Mouse (Mus musculus): ENCODE results near the gene Qser1. TPM values are rescaled to one million over a fixed set of nuclear protein-coding genes. Genes with fewer than 3 reads are reported as not detected.

Gene Qser1
- polyA plus RNA-seq, 1 experiment from 2014 or later, result 2.6 TPM

GRCm38 (mm10) chr2:104848235-104849161, 31.9 kb upstream of the Qser1 start:
- ATAC-seq (ENCODE audit: low FRiP score, low TSS enrichment), result no peak; the same call in 1 of the 2 replicates
- peak; percentile 26 for DNase-seq (ENCODE audit: low spot score)
- no peak for TF ChIP-seq CTCF (IDR thresholded peaks at IDR 0.05; ENCODE audit: low read depth)
- no peak for TF ChIP-seq EP300 (optimal IDR thresholded peaks at IDR 0.05)
- Histone ChIP-seq H3K27ac (replicated peaks) (peak overlapping the region; percentile 75), H3K4me2 (replicated peaks; ENCODE audit: low read depth) (peak overlapping the region; percentile 99), H3K27me3 (ENCODE audit: control insufficient read depth, insufficient read depth, low read length) (no peaks in the 10 kb centered on the region), H3K4me1 (replicated peaks; ENCODE audit: control insufficient read depth, insufficient read depth) (no peaks in the 10 kb centered on the region), H3K4me3 (ENCODE audit: low read depth, low read length) (peak overlapping the region; percentile 56), H3K36me3 (ENCODE audit: control insufficient read depth, insufficient read depth, low read length) (no peaks in the 10 kb centered on the region), H3K9ac (ENCODE audit: low read length) (peak overlapping the region; percentile 65; the same call in 1 of the 2 replicates), H3K9me3 (ENCODE audit: control insufficient read depth, low read length) (no peaks in the 10 kb centered on the region)
- whole genome bisulfite sequencing, result 25% methylated on average over 16 of the region's 16 CpGs

- Histone ChIP-seq H3K27ac (replicated peaks) (no peak overlapping the region), H3K4me2 (replicated peaks; ENCODE audit: low read depth) (no peak overlapping the region), H3K36me3 (ENCODE audit: control insufficient read depth, insufficient read depth, low read length) (no peaks in the 10 kb centered on the region), H3K9ac (ENCODE audit: low read length) (no peak overlapping the region), H3K9me3 (ENCODE audit: control insufficient read depth, low read length) (no peaks in the 10 kb centered on the region), H3K4me1 (replicated peaks; ENCODE audit: control insufficient read depth, insufficient read depth) (no peaks in the 10 kb centered on the region), H3K4me3 (ENCODE audit: low read depth, low read length) (no peak overlapping the region), H3K27me3 (ENCODE audit: control insufficient read depth, insufficient read depth, low read length) (no peaks in the 10 kb centered on the region)
- 42% methylated on average over 2 of the region's 2 CpGs for WGBS
- DNase-seq (ENCODE audit: low spot score), result peak; percentile 45
- peak; percentile 67 for TF ChIP-seq CTCF (IDR thresholded peaks at IDR 0.05; ENCODE audit: low read depth)
- TF ChIP-seq EP300 (optimal IDR thresholded peaks at IDR 0.05), result no peak
- ATAC-seq (ENCODE audit: low FRiP score, low TSS enrichment), result 0 out of 2 replicates have a peak, but pooled peaks have one; percentile 20
Measured at GRCm38 (mm10) chr2:104847645-104848044, 31.1 kb upstream of the Qser1 start.

- Histone ChIP-seq H3K4me1 (replicated peaks; ENCODE audit: control insufficient read depth, insufficient read depth) (no peaks in the 10 kb centered on the region), H3K36me3 (ENCODE audit: control insufficient read depth, insufficient read depth, low read length) (no peaks in the 10 kb centered on the region), H3K4me2 (replicated peaks; ENCODE audit: low read depth) (no peak overlapping the region), H3K9ac (ENCODE audit: low read length) (no peak overlapping the region), H3K27ac (replicated peaks) (no peak overlapping the region), H3K9me3 (ENCODE audit: control insufficient read depth, low read length) (no peaks in the 10 kb centered on the region), H3K4me3 (ENCODE audit: low read depth, low read length) (no peak overlapping the region), H3K27me3 (ENCODE audit: control insufficient read depth, insufficient read depth, low read length) (no peaks in the 10 kb centered on the region)
- TF ChIP-seq CTCF (IDR thresholded peaks at IDR 0.05; ENCODE audit: low read depth) (no peak), EP300 (optimal IDR thresholded peaks at IDR 0.05) (no peak)
- DNase-seq (ENCODE audit: low spot score), result no peak
- 63% methylated on average over 4 of the region's 4 CpGs for WGBS
- ATAC-seq (ENCODE audit: low FRiP score, low TSS enrichment), result no peak
Measured at GRCm38 (mm10) chr2:104846638-104847414, 30.3 kb upstream of the Qser1 start.

GRCm38 (mm10) chr2:104842559-104842958, 26.0 kb upstream of the Qser1 start:
- Histone ChIP-seq H3K4me3 (ENCODE audit: low read depth, low read length) (no peak overlapping the region), H3K27ac (replicated peaks) (no peak overlapping the region), H3K4me1 (replicated peaks; ENCODE audit: control insufficient read depth, insufficient read depth) (no peaks in the 10 kb centered on the region), H3K4me2 (replicated peaks; ENCODE audit: low read depth) (no peak overlapping the region), H3K36me3 (ENCODE audit: control insufficient read depth, insufficient read depth, low read length) (no peaks in the 10 kb centered on the region), H3K9ac (ENCODE audit: low read length) (no peak overlapping the region), H3K27me3 (ENCODE audit: control insufficient read depth, insufficient read depth, low read length) (no peaks in the 10 kb centered on the region), H3K9me3 (ENCODE audit: control insufficient read depth, low read length) (no peaks in the 10 kb centered on the region)
- ATAC-seq (ENCODE audit: low FRiP score, low TSS enrichment) (no peak), DNase-seq (ENCODE audit: low spot score) (no peak)
- no peak for TF ChIP-seq EP300 (optimal IDR thresholded peaks at IDR 0.05)
- no peak for TF ChIP-seq CTCF (IDR thresholded peaks at IDR 0.05; ENCODE audit: low read depth)

GRCm38 (mm10) chr2:104841736-104842135, 25.2 kb upstream of the Qser1 start:
- ATAC-seq (ENCODE audit: low FRiP score, low TSS enrichment), result no peak
- H3K4me1 ChIP-seq (replicated peaks; ENCODE audit: control insufficient read depth, insufficient read depth), result no peaks in the 10 kb centered on the region
- peak overlapping the region; percentile 40; the same call in 1 of the 2 replicates for H3K27ac ChIP-seq (replicated peaks)
- H3K36me3 ChIP-seq (ENCODE audit: control insufficient read depth, insufficient read depth, low read length), result no peaks in the 10 kb centered on the region
- no peak overlapping the region for H3K4me2 ChIP-seq (replicated peaks; ENCODE audit: low read depth)
- H3K9me3 ChIP-seq (ENCODE audit: control insufficient read depth, low read length), result no peaks in the 10 kb centered on the region
- H3K4me3 ChIP-seq (ENCODE audit: low read depth, low read length), result no peak overlapping the region
- DNase-seq (ENCODE audit: low spot score), result no peak
- 60% methylated on average over 7 of the region's 7 CpGs for WGBS
- no peak overlapping the region for H3K9ac ChIP-seq (ENCODE audit: low read length)
- H3K27me3 ChIP-seq (ENCODE audit: control insufficient read depth, insufficient read depth, low read length), result no peaks in the 10 kb centered on the region
- TF ChIP-seq EP300 (optimal IDR thresholded peaks at IDR 0.05) (no peak), CTCF (IDR thresholded peaks at IDR 0.05; ENCODE audit: low read depth) (no peak)
